Mouse (Mus musculus) bone marrow, adult 2 months (tissue): ENCODE data around the gene Gstcd. TPM values are rescaled to one million over a fixed set of nuclear protein-coding genes. Genes with fewer than 3 reads are reported as not detected.
A peak's percentile ranks its signal among the peaks of the same experiment; 100 is the strongest.

Source experiments
- H3K27ac ChIP-seq: fragments of 200-500 bp; 2 replicates; pipeline ENCODE4 v1.5.1; 2012; ENCODE audit warnings: low read depth, mild to moderate bottlenecking, control low read depth, inconsistent platforms, low read length; ENCODE audit not compliant: control insufficient read depth, poor library complexity, insufficient read depth
- H3K4me1 ChIP-seq: fragments of 200-500 bp; 2 replicates; pipeline ENCODE4 v1.6.1; 2011; ENCODE audit warnings: low read length; ENCODE audit not compliant: control insufficient read depth, insufficient read depth
- H3K4me3 ChIP-seq: fragments of 200-500 bp; replicated peaks from 2 replicates; pipeline ENCODE3; 2011; ENCODE audit warnings: mild to moderate bottlenecking, low read depth, low read length, control low read depth; ENCODE audit not compliant: control insufficient read depth
- CTCF ChIP-seq: fragments of 200-500 bp; IDR thresholded peaks from 2 replicates; pipeline ENCODE4 v1.5.1; 2011; ENCODE audit warnings: low read length, control low read depth; ENCODE audit not compliant: control insufficient read depth, insufficient read depth
- POLR2A ChIP-seq: fragments of 200-500 bp; IDR thresholded peaks from 2 replicates; pipeline ENCODE4 v1.6.1; 2011; ENCODE audit warnings: low read depth, mild to moderate bottlenecking, control low read depth, low read length, borderline replicate concordance; ENCODE audit not compliant: control insufficient read depth
- WGBS: fragments of 180-500 bp; shearing (Covaris S2); methylation state at CpG from one replicate; pipeline ENCODE4 v1.1.7; 2018; 5-methylcytosine and 5-hydroxymethylcytosine counted together
- polyA plus RNA-seq: library from polyadenylated mRNA; stranded (reverse); fragments of >200 nt; gene quantifications from 2 replicates; pipeline ENCODE4 v1.2.4, GENCODE M21; 2011; ENCODE audit warnings: low replicate concordance; ENCODE audit not compliant: missing spikeins, insufficient read depth, insufficient read length

The Gstcd gene
- 2.0 and 4.1 TPM in 2 replicates for polyA plus RNA-seq

DNA sequence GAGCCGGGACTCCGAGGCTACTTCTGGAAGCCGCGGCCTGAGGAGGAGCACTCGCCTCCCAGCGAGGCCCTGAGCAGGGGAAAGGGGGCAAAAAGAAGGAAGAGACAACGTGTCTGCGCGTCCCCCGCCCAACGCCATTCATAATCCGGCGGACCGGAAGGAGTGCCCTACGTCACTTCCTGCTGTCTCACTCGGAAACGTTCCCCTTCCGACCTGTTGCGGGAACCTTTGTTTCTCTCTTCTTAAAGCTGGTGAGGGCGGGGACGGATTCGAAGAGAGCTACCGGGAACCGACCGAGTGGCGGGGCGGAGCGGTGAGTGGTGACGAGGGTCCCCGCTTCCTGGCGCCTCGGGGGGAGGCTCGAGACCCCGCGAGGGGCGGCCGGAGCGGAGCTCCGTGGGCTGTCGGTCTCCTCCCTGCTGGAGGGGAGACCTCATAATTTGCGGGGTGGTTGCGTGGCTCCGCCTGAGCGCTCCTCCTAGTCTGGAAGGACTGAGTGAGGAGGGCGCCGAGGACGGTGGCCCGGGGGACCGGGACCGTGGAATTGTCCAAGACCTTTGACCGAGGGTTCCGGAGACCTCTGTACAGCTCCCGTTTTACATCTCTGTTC is at the start of gene Gstcd, which contains the start of gene Ints12:
Gstcd (minus strand) TSS at position 370 of the 610 bp plus-strand sequence.
Ints12 (plus strand) TSS at position 177 of the 610 bp plus-strand sequence.
- WGBS = under 1% methylated on average over 53 of the region's 53 CpGs
- peak within 1 kb of the TSS; percentile 93 for H3K4me3 ChIP-seq
- peak within 1 kb of the TSS; percentile 95 for H3K27ac ChIP-seq
- TF ChIP-seq POLR2A = peak; percentile 84; the same call in 1 of the 2 replicates
- no peak for TF ChIP-seq CTCF
- peaks cover 2% of the 10 kb centered on the region for H3K4me1 ChIP-seq

DNA sequence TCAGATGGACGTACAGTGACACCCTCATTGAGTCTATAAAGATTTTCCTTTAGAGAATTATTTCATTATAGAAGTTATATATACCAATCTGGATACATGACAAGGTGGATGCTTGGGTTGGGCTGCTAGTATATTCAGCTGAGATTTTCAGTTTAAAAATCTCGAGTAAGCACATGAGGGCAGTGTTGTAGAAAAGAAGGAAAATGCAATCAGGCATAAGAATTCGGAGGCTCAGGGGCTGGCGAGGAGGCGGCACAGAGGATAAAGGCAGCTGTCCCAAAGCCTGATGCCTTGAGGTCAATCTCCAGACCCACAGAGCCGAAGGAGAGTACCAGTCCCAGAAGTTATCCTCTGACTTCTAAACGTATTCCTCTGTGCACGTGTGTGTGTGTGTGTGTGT is 40.8 kb upstream of the Gstcd start:
- H3K4me3 ChIP-seq = no peak overlapping the region
- H3K27ac ChIP-seq = no peak overlapping the region
- WGBS = 74% methylated on average over 8 of the region's 8 CpGs
- no peaks in the 10 kb centered on the region for H3K4me1 ChIP-seq
- TF ChIP-seq POLR2A = no peak
- no peak for TF ChIP-seq CTCF

DNA sequence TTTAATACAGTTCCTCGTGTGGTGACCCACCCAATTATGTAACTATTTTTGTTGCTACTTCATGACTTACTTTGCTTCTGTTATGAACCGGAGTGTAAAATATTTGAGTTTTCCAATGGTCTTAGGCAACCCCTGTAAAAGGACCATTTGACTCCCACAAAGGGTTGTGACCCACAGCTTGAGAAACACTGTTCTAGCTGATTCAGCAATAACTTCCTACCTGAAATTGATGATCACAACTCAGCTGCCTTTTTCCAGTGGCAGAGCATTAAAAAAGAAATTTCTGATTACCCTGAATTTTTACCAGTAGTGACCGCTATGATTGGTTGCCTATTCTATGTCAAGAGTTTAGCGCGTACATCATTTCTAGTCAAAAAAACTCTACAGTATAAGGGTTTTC is 39.5 kb upstream of the Gstcd start:
- WGBS = 84% methylated on average over 5 of the region's 5 CpGs
- Histone ChIP-seq H3K4me3 (no peak overlapping the region), H3K27ac (no peak overlapping the region), H3K4me1 (no peaks in the 10 kb centered on the region)
- no peak for TF ChIP-seq POLR2A
- TF ChIP-seq CTCF = no peak

DNA sequence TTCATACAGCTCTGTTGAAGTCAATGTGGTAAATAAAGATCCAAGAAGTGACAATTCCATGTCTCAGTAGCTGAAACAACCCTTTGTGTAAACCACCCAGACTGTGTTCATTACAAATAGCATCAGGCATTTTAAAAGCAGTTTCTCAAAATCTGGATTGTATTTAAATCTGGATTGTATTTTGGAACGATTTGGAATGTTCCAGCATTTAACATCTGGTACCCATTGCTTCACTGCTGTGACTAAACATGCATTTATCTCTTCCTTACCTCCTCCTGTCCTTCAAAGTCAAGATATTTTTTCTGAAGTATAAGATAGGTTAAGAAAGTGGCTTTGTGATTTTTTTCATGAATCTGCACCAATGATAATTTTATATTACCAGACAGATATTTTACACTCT is 21.4 kb upstream of the Gstcd start:
- Histone ChIP-seq H3K27ac (no peak overlapping the region), H3K4me3 (no peak overlapping the region), H3K4me1 (no peaks in the 10 kb centered on the region)
- no peak for TF ChIP-seq CTCF
- no peak for TF ChIP-seq POLR2A
- WGBS = 60% methylated on average over 1 of the region's 1 CpGs

DNA sequence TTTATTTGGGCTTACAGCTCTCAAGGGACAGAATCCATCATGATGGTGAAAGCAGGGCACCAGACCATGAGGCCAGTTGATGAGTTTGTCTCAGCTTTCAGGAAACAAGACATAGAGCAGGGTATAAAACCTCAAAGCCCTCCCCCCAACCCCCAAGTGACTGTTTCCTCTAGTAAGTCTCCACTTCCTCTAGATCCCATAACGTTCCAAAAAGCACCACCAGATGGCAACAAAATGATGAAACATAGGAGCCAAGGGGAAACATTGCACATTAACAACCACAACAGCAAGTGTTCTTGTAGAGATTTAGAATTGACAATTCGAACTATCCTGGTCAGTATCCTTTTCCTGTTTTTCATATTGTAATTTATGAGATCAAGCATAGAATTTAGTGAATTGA is 19.9 kb upstream of the Gstcd start:
- Histone ChIP-seq H3K4me1 (no peaks in the 10 kb centered on the region), H3K4me3 (no peak overlapping the region), H3K27ac (no peak overlapping the region)
- WGBS = 21% methylated on average over 2 of the region's 2 CpGs
- TF ChIP-seq CTCF (no peak), POLR2A (no peak)

DNA sequence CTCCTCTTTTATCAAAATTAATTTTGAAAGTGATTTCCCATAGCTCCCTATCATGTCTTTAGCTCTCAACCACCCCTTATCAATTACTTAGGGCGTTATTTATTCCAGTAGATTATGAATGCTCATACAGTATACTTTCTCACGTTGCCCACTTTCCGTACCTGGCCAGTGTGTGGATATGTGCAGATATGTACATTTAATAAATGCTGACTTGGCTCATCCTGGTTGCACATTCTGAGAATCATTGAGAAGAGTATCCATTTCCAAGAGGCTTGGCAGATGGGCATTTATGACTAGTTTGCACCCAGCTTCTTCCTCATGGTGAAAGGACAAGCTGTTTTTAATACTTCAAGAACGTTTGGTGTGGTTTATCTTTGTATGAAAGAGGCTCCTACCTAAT is 18.0 kb upstream of the Gstcd start:
- WGBS = 83% methylated on average over 4 of the region's 4 CpGs
- Histone ChIP-seq H3K4me1 (no peaks in the 10 kb centered on the region), H3K27ac (no peak overlapping the region), H3K4me3 (no peak overlapping the region)
- TF ChIP-seq POLR2A = no peak
- TF ChIP-seq CTCF = no peak

DNA sequence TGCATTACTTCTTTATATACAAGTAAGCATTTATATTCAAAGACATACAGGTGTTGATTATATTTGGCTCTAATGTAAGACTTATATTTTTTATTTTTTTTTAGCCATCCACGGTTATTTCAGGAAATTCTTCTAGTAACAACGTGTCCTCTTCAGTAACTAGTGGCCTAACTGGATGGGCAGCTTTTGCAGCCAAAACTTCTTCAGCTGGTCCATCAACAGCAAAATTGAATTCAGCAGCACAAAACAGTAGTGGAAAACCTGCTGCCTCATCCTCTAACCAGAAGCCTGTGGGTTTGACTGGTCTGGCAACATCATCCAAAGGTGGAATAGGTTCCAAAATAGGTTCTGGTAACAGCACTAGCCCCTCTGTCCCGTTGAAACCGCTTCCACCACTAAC is 16.9 kb upstream of the Gstcd start:
- TF ChIP-seq POLR2A (no peak), CTCF (no peak)
- H3K4me3 ChIP-seq = no peak overlapping the region
- 91% methylated on average over 4 of the region's 4 CpGs for WGBS
- H3K4me1 ChIP-seq = no peaks in the 10 kb centered on the region
- no peak overlapping the region for H3K27ac ChIP-seq

DNA sequence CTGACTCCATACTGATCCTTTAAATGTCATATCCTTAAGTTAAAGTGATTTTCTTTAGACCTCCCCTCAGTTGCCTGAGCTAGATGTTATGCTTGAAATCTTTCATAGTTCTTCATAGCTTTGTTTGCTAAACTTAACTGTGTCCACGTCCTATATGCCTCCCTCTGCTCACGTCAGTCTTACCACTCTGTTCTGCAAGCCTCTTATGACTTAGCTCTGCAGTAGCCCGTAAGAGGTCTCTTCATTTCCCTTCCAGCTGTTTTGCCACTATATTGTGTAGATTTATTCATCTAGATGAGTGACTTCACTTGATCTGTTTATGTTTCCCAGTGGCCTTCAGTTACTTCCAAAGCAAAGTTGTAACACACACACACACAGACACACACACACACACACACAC is 12.6 kb upstream of the Gstcd start:
- H3K4me3 ChIP-seq = no peak overlapping the region
- WGBS = 92% methylated on average over 3 of the region's 3 CpGs
- TF ChIP-seq CTCF (no peak), POLR2A (no peak)
- no peaks in the 10 kb centered on the region for H3K4me1 ChIP-seq
- no peak overlapping the region for H3K27ac ChIP-seq
